Mouse (Mus musculus): ENCODE measurements around the gene Krt17.

- TF ChIP-seq POLR2A (IDR thresholded peaks at IDR 0.05; ENCODE audit: extremely low read depth, insufficient read depth, low read length) (no peak), CTCF (IDR thresholded peaks at IDR 0.05; ENCODE audit: low read depth, low read length) (no peak)
Measured at GRCm38 (mm10) chr11:100207498-100207897, 53.3 kb downstream of the Krt17 start, which contains the start of gene Krt14.

Measured in liver, adult 2 months (tissue).